Mouse (Mus musculus) ES-E14 (cell line): ENCODE data around the gene Hist1h2ba.

ENCODE experiments used
- CHD2 ChIP-seq: IDR thresholded peaks from 2 replicates; pipeline ENCODE4 v1.6.1; 2014; ENCODE audit warnings: mild to moderate bottlenecking, low read depth, low read length, inconsistent platforms
- HCFC1 ChIP-seq: IDR thresholded peaks from 2 replicates; pipeline ENCODE4 v1.6.1; 2012; ENCODE audit warnings: low read length, inconsistent platforms, borderline replicate concordance; ENCODE audit not compliant: insufficient read depth
- MAFK ChIP-seq: IDR thresholded peaks from 2 replicates; pipeline ENCODE4 v1.6.1; 2014; ENCODE audit warnings: mild to moderate bottlenecking, low read depth, low read length, inconsistent platforms; ENCODE audit not compliant: insufficient read depth
- ZC3H11A ChIP-seq: IDR thresholded peaks from 2 replicates; pipeline ENCODE4 v1.6.1; 2012; ENCODE audit warnings: low read depth, mild to moderate bottlenecking, inconsistent platforms, low read length, borderline replicate concordance
- ZNF384 ChIP-seq: IDR thresholded peaks from 2 replicates; pipeline ENCODE4 v1.6.1; 2012; ENCODE audit warnings: low read depth, low read length, inconsistent platforms

DNA sequence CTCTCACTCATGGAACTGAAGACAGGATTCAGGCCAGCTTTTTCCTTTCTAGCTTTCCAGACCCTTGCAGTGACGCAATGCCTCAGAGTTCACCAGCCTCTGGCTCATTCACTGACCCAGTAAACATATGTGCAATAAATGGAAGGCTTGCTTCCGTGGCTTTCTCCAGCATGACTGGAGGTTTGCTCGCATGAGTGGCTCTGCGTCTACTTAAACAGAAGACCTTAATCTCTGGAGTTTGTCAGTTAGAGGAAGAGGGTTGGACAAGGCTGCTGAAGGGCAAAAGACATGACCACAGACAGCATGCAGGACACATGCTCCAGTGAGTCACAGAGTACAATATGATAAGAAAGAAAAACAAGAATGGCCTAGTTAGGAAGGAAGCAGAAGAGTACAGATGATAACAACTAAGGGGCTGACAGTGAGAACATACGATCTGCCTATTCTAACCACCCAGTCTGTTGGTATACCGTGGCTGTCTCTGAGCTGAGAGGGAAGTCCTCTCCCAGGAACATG is 20.1 kb downstream of the Hist1h2ba start:
- TF ChIP-seq ZNF384 (no peak), MAFK (no peak), ZC3H11A (no peak), HCFC1 (no peak), CHD2 (no peak)
